In the genomic region with DNA sequence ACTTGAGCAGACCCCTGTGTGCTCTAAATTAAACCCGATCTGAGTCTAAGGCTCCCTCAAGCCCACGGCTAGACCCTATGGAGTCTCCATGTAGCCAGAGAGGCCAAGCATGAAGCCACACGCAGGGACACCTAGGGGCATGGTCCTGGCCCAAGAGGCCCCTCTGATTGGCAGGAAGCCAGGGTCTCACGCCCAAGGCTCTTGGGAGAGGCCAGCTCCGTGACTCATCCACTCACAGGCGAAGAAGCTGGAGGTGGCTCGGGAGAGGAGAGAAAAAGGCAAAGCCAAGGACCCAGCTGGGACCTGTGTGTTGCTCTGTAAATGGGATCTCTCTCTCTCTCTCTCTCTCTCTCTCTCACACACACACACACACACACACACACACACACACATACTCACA, we compare ENCODE assay signal across 8 mouse cellular contexts. TPM values are rescaled to one million over a fixed set of nuclear protein-coding genes. Genes with fewer than 3 reads are reported as not detected.
DNase-seq lines count a peak whose midpoint lies in the region; ATAC-seq and TF ChIP-seq lines count a peak whose summit lies in the region.

No protein-coding gene starts in this region.

- DNase-seq in gastrocnemius, adult 2 months: peak; percentile 65
- no peak for DNase-seq in gastrocnemius, postnatal 4 days (ENCODE audit: low spot score in 2 of 2)
- DNase-seq in NIH3T3 (ENCODE audit: low read depth): peak; percentile 71
- no peak for DNase-seq in thymus, postnatal 4 days
- DNase-seq in layer of hippocampus, adult 9-10 months (ENCODE audit: low spot score): no peak

- no peaks in the 10 kb centered on the region for H3K36me3 ChIP-seq in forebrain, embryonic 16.5 days (ENCODE audit: control insufficient read depth, insufficient read depth)
- H3K36me3 ChIP-seq in limb, embryonic 12.5 days: 0 out of 2 replicates have a peak, but pooled peaks cover 16% of the 10 kb centered on the region
- no peaks in the 10 kb centered on the region for H3K36me3 ChIP-seq in stomach, embryonic 15.5 days

- peak overlapping the region; percentile 35; the same call in 1 of the 2 replicates for H3K9ac ChIP-seq in forebrain, embryonic 16.5 days (replicated peaks; ENCODE audit: low read depth, low read length)
- H3K9ac ChIP-seq in limb, embryonic 12.5 days (replicated peaks): peak overlapping the region; percentile 42; the same call in 1 of the 2 replicates
- H3K9ac ChIP-seq in stomach, embryonic 15.5 days: no peak overlapping the region

- H3K27me3 ChIP-seq in forebrain, embryonic 16.5 days (replicated peaks; ENCODE audit: control insufficient read depth, insufficient read depth, low read length): no peaks in the 10 kb centered on the region
- no peaks in the 10 kb centered on the region for H3K27me3 ChIP-seq in limb, embryonic 12.5 days
- no peaks in the 10 kb centered on the region for H3K27me3 ChIP-seq in stomach, embryonic 15.5 days (replicated peaks)

- H3K9me3 ChIP-seq in forebrain, embryonic 16.5 days (ENCODE audit: control insufficient read depth, low read length): no peaks in the 10 kb centered on the region
- H3K9me3 ChIP-seq in limb, embryonic 12.5 days: no peaks in the 10 kb centered on the region
- no peaks in the 10 kb centered on the region for H3K9me3 ChIP-seq in stomach, embryonic 15.5 days

- WGBS in forebrain, embryonic 16.5 days: 19% methylated on average over 7 of the region's 7 CpGs
- WGBS in limb, embryonic 12.5 days: 55% methylated on average over 7 of the region's 7 CpGs
- WGBS in stomach, embryonic 15.5 days: 41% methylated on average over 5 of the region's 7 CpGs

- TF ChIP-seq CTCF in gastrocnemius, adult 2 months (IDR thresholded peaks at IDR 0.05): no peak

- ATAC-seq in forebrain, embryonic 16.5 days: peak; percentile 43
- ATAC-seq in limb, embryonic 12.5 days (ENCODE audit: insufficient number of reproducible peaks, insufficient read depth, low FRiP score, low TSS enrichment, low read depth): no peak
- ATAC-seq in stomach, embryonic 15.5 days (ENCODE audit: insufficient read depth, low FRiP score, low read depth): peak; percentile 21

- peaks cover 85% of the 10 kb centered on the region for H3K4me1 ChIP-seq in forebrain, embryonic 16.5 days (replicated peaks; ENCODE audit: control insufficient read depth, insufficient read depth, low read length)
- peaks cover 95% of the 10 kb centered on the region for H3K4me1 ChIP-seq in limb, embryonic 12.5 days (replicated peaks)
- H3K4me1 ChIP-seq in stomach, embryonic 15.5 days: peaks cover 83% of the 10 kb centered on the region

- H3K4me3 ChIP-seq in gastrocnemius, adult 2 months: no peak overlapping the region
- H3K4me3 ChIP-seq in forebrain, embryonic 16.5 days (replicated peaks; ENCODE audit: low read length): no peak overlapping the region
- no peak overlapping the region for H3K4me3 ChIP-seq in limb, embryonic 12.5 days (replicated peaks)
- no peak overlapping the region for H3K4me3 ChIP-seq in stomach, embryonic 15.5 days (replicated peaks)

- H3K4me2 ChIP-seq in forebrain, embryonic 16.5 days (ENCODE audit: low read length): 0 out of 2 replicates have a peak overlapping the region, but pooled peaks have one; percentile 16
- peak overlapping the region; percentile 26 for H3K4me2 ChIP-seq in limb, embryonic 12.5 days
- peak overlapping the region; percentile 30; the same call in 1 of the 2 replicates for H3K4me2 ChIP-seq in stomach, embryonic 15.5 days

- peak overlapping the region; percentile 65 for H3K27ac ChIP-seq in gastrocnemius, adult 2 months
- peak overlapping the region; percentile 92 for H3K27ac ChIP-seq in forebrain, embryonic 16.5 days (ENCODE audit: low read length)
- H3K27ac ChIP-seq in limb, embryonic 12.5 days: peak overlapping the region; percentile 92
- peak overlapping the region; percentile 86 for H3K27ac ChIP-seq in stomach, embryonic 15.5 days

- intact Hi-C loops in gastrocnemius, adult 2 months (cut with DNase I): no loop called here

RNA-seq across cellular contexts. Expression of gene Ncor2, which starts 44.6 kb away (rescaled TPM):
- total RNA-seq in gastrocnemius, adult 2 months (2021): 100 to 1,000 TPM; 123 to 153 TPM
- 100 to 1,000 TPM; 168 to 179 TPM for total RNA-seq in gastrocnemius, postnatal 4 days (2021)
- polyA plus RNA-seq in forebrain, embryonic 16.5 days (2015; fragmentation: Nextera tagmentation; extraction: Ambion mirVana): 26.5 and 27.1 TPM in 2 replicates
- 27.2 and 29.4 TPM in 2 replicates for polyA plus RNA-seq in limb, embryonic 12.5 days (2016; fragmentation: Nextera tagmentation; extraction: Ambion mirVana)
- 26.7 and 32.5 TPM in 2 replicates for polyA plus RNA-seq in stomach, embryonic 15.5 days (2015; fragmentation: Nextera tagmentation; extraction: Ambion mirVana)

Comparison
In these comparisons a context has a peak if more than half of its experiments do, and no peak if none do; other contexts are left out.
1. DNase-seq: peak in gastrocnemius, adult 2 months (single experiment) and NIH3T3 (single experiment); none in gastrocnemius, postnatal 4 days (0 of 2), thymus, postnatal 4 days (single experiment) and layer of hippocampus, adult 9-10 months (single experiment).
2. Peak in every context shown above with its lines, with median percentiles within 50 percentile points of each other: H3K27ac ChIP-seq and H3K4me2 ChIP-seq.